Mouse (Mus musculus): ENCODE data around the gene 6030452D12Rik.

- TF ChIP-seq CTCF (IDR thresholded peaks at IDR 0.05; ENCODE audit: extremely low read depth, insufficient read depth, low read length) = no peak
- no peak for TF ChIP-seq POLR2A (IDR thresholded peaks at IDR 0.05; ENCODE audit: extremely low read depth, insufficient read depth, low read length)
Observed at GRCm38 (mm10) chr8:106506106-106506505, 5.8 kb downstream of the 6030452D12Rik start.
